Comparison of ENCODE assay signal across 14 mouse cellular contexts in the genomic region with DNA sequence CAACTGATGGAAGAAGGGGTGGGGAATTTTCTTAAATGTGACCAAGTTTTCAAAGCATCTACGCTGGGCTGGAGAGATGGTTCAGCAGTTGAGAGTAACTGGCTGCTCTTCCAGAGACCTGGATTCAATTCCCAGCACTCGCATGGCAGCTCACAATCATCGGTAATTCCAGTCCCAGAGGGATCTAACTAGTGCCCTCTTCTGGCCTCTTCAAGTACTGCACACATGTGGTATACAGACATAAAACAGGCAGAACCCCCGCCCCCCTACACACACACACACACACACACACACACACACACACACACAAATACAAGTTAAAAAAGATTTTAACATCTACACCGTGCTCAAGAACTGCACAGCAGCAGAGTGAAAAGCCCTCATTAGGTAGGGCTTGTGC. TPM values are rescaled to one million over a fixed set of nuclear protein-coding genes. Genes with fewer than 3 reads are reported as not detected.
DNase-seq lines count a peak whose midpoint lies in the region; ATAC-seq and TF ChIP-seq lines count a peak whose summit lies in the region.
"Had no signal": no experiment of that assay in that cellular context is flagged by ENCODE, and none has a peak within 500 bp of the region (broad histone marks: within the 10 kb centered on the region; RNA-seq: fewer than 3 reads in every experiment).

No protein-coding gene starts in this region.

- no peak overlapping the region for H3K27ac ChIP-seq in kidney, postnatal 0 days
- H3K27ac ChIP-seq in kidney, embryonic 16.5 days (ENCODE audit: low read length): no peak overlapping the region
- H3K27ac ChIP-seq: limb, embryonic 13.5 days; midbrain, embryonic 12.5 days had no signal

- WGBS in kidney, postnatal 0 days: 93% methylated on average over 5 of the region's 5 CpGs
- WGBS in kidney, embryonic 16.5 days: 94% methylated on average over 5 of the region's 5 CpGs

- no peaks in the 10 kb centered on the region for H3K36me3 ChIP-seq in kidney, postnatal 0 days (ENCODE audit: insufficient read depth, low read length)
- H3K36me3 ChIP-seq in kidney, embryonic 16.5 days (ENCODE audit: insufficient read depth, low read length): no peaks in the 10 kb centered on the region
- no peaks in the 10 kb centered on the region for H3K36me3 ChIP-seq in splenic B cell, adult 2 months (ENCODE audit: control insufficient read depth, insufficient read depth, low read length, poor library complexity, severe bottlenecking)
- H3K36me3 ChIP-seq: limb, embryonic 13.5 days; midbrain, embryonic 12.5 days had no signal

- DNase-seq in CD4-positive, CD25-positive, alpha-beta regulatory T cell, adult 2 months (ENCODE audit: low read depth, low spot score): peak; percentile 46
- DNase-seq in kidney, postnatal 0 days (ENCODE audit: low spot score): no peak
- DNase-seq in thymus, postnatal 14 days: peak; percentile 20
- no peak for DNase-seq in thymus, adult 18-20 months
- DNase-seq in splenic B cell, adult 2 months (ENCODE audit: low read depth, low spot score): peak; percentile 43
- DNase-seq in heart, postnatal 4 days: no peak
- DNase-seq: cerebellum, adult 11-12 months; gastrocnemius, postnatal 14 days; heart, postnatal 14 days had no signal

- no peak overlapping the region for H3K4me3 ChIP-seq in kidney, postnatal 0 days (replicated peaks; ENCODE audit: low read depth, low read length)
- no peak overlapping the region for H3K4me3 ChIP-seq in kidney, embryonic 16.5 days (ENCODE audit: low read length)
- H3K4me3 ChIP-seq: limb, embryonic 13.5 days; midbrain, embryonic 12.5 days had no signal

- no peaks in the 10 kb centered on the region for H3K27me3 ChIP-seq in kidney, postnatal 0 days (ENCODE audit: insufficient read depth, low read length)
- H3K27me3 ChIP-seq in kidney, embryonic 16.5 days (ENCODE audit: insufficient read depth, low read length): no peaks in the 10 kb centered on the region
- H3K27me3 ChIP-seq in splenic B cell, adult 2 months (ENCODE audit: control insufficient read depth, insufficient read depth, low read length, poor library complexity, severe bottlenecking): no peaks in the 10 kb centered on the region
- H3K27me3 ChIP-seq: limb, embryonic 13.5 days; midbrain, embryonic 12.5 days had no signal

- no peak for ATAC-seq in CD4-positive, CD25-positive, alpha-beta regulatory T cell, adult 4 months
- ATAC-seq in kidney, postnatal 0 days (replicated peaks; ENCODE audit: low FRiP score, low read depth): no peak
- no peak for ATAC-seq in kidney, embryonic 16.5 days (ENCODE audit: low FRiP score, low TSS enrichment)

- no peak overlapping the region for H3K9ac ChIP-seq in kidney, postnatal 0 days (ENCODE audit: low read depth, low read length)
- no peak overlapping the region for H3K9ac ChIP-seq in kidney, embryonic 16.5 days (replicated peaks; ENCODE audit: low read length)
- H3K9ac ChIP-seq: limb, embryonic 13.5 days; midbrain, embryonic 12.5 days had no signal

- peak; percentile 50 for TF ChIP-seq CTCF in kidney, postnatal 0 days (IDR thresholded peaks at IDR 0.05; ENCODE audit: low read depth)

- no peak overlapping the region for H3K4me2 ChIP-seq in kidney, postnatal 0 days (ENCODE audit: low read length)
- no peak overlapping the region for H3K4me2 ChIP-seq in kidney, embryonic 16.5 days (replicated peaks; ENCODE audit: low read depth, low read length)
- H3K4me2 ChIP-seq: limb, embryonic 13.5 days; midbrain, embryonic 12.5 days had no signal

- peaks cover 19% of the 10 kb centered on the region for H3K4me1 ChIP-seq in kidney, postnatal 0 days (replicated peaks; ENCODE audit: insufficient read depth, low read length)
- peaks cover 39% of the 10 kb centered on the region for H3K4me1 ChIP-seq in kidney, embryonic 16.5 days (ENCODE audit: insufficient read depth, low read length)

- H3K9me3 ChIP-seq in kidney, postnatal 0 days (replicated peaks; ENCODE audit: low read length): no peaks in the 10 kb centered on the region
- no peaks in the 10 kb centered on the region for H3K9me3 ChIP-seq in kidney, embryonic 16.5 days (ENCODE audit: low read length)
- H3K9me3 ChIP-seq: limb, embryonic 13.5 days; midbrain, embryonic 12.5 days had no signal

RNA-seq across cellular contexts. Expression of gene Minos1, which starts 15.2 kb away (rescaled TPM):
- polyA plus RNA-seq in CD4-positive, CD25-positive, alpha-beta regulatory T cell, adult 4 months (2017; shearing (Covaris generic)): 100 to 1,000 TPM; 277 to 314 TPM
- 796 and 875 TPM in 2 replicates for polyA plus RNA-seq in kidney, postnatal 0 days (2015; fragmentation: Nextera tagmentation; extraction: Ambion mirVana)
- 470 and 478 TPM in 2 replicates for polyA plus RNA-seq in kidney, embryonic 16.5 days (2015; fragmentation: Nextera tagmentation; extraction: Ambion mirVana)
- total RNA-seq in heart, postnatal 4 days (2021): 100 to 1,000 TPM; 588 to 656 TPM

RNA-seq across cellular contexts. Expression of gene Nbl1, which starts 22.9 kb away (rescaled TPM):
- under 1 TPM; 0.46 to 0.78 TPM for polyA plus RNA-seq in CD4-positive, CD25-positive, alpha-beta regulatory T cell, adult 4 months (2017; shearing (Covaris generic))
- polyA plus RNA-seq in kidney, postnatal 0 days (2015; fragmentation: Nextera tagmentation; extraction: Ambion mirVana): 34.0 and 39.4 TPM in 2 replicates
- 27.6 and 31.1 TPM in 2 replicates for polyA plus RNA-seq in kidney, embryonic 16.5 days (2015; fragmentation: Nextera tagmentation; extraction: Ambion mirVana)
- total RNA-seq in heart, postnatal 4 days (2021): 10 to 100 TPM; 19.6 to 20.8 TPM

RNA-seq across cellular contexts. Expression of gene Htr6, which starts 40.4 kb away (rescaled TPM):
- not detected for polyA plus RNA-seq in CD4-positive, CD25-positive, alpha-beta regulatory T cell, adult 4 months (2017; shearing (Covaris generic))
- 0.12 TPM in 1 of 2 replicates, not detected in the other for polyA plus RNA-seq in kidney, postnatal 0 days (2015; fragmentation: Nextera tagmentation; extraction: Ambion mirVana)
- polyA plus RNA-seq in kidney, embryonic 16.5 days (2015; fragmentation: Nextera tagmentation; extraction: Ambion mirVana): 0.12 and 0.15 TPM in 2 replicates
- total RNA-seq in heart, postnatal 4 days (2021): not detected
- total RNA-seq: gastrocnemius, postnatal 14 days; heart, postnatal 14 days had no signal
- polyA plus RNA-seq: midbrain, embryonic 12.5 days; spleen, adult 2 months had no signal

Comparison
In these comparisons a context has a peak if more than half of its experiments do, and no peak if none do; other contexts are left out.
1. DNase-seq: peak in CD4-positive, CD25-positive, alpha-beta regulatory T cell, adult 2 months (single experiment), thymus, postnatal 14 days (single experiment) and splenic B cell, adult 2 months (single experiment); none in kidney, postnatal 0 days (single experiment), thymus, adult 18-20 months (0 of 2) and heart, postnatal 4 days (single experiment).
2. RNA of gene Nbl1, which starts 22.9 kb away (polyA plus RNA-seq): 34.0 to 39.4 TPM in kidney, postnatal 0 days and 27.6 to 31.1 TPM in kidney, embryonic 16.5 days; 0.46 to 0.78 TPM in CD4-positive, CD25-positive, alpha-beta regulatory T cell, adult 4 months; every median in the first group is over 10 times any median in the second.